In the genomic region with DNA sequence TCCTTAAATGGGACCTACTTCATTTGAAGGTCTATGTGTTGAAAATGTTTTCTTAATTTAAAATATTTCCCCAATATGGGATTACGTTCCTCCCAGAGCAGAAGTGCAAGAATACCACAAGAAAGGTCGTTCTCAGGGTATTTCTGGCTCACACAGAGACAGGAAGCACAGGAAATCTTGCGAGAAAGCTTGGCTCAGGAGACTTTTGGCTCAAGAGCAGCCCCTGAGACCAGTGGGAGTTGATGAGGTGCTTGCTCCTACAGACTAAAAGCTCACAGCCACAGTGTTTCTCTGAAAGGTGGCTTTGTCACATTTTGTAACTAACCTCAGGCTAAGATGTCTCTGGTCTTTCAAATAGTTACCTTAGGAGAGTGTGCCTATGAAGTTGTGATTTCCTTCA, we compare ENCODE assay signal across 13 mouse cellular contexts.
DNase-seq lines count a peak whose midpoint lies in the region.
"Had no signal": no experiment of that assay in that cellular context is flagged by ENCODE, and none has a peak within 500 bp of the region (broad histone marks: within the 10 kb centered on the region; RNA-seq: fewer than 3 reads in every experiment).

No protein-coding gene starts in this region.

- intact Hi-C loops in heart, postnatal 14 days (cut with DNase I): no loop called here

- no peaks in the 10 kb centered on the region for H3K36me3 ChIP-seq in heart, embryonic 10.5 days
- H3K36me3 ChIP-seq: embryonic facial prominence, embryonic 12.5 days had no signal

- no peak overlapping the region for H3K4me3 ChIP-seq in heart, embryonic 10.5 days
- no peak overlapping the region for H3K4me3 ChIP-seq in brown adipose tissue, adult 24 weeks (ENCODE audit: insufficient read depth, low read depth, low read length)
- H3K4me3 ChIP-seq: embryonic facial prominence, embryonic 12.5 days; forebrain, embryonic 13.5 days had no signal

- no peaks in the 10 kb centered on the region; the same call in 1 of the 2 replicates for H3K27me3 ChIP-seq in heart, embryonic 10.5 days (ENCODE audit: insufficient read depth, poor library complexity, severe bottlenecking)
- H3K27me3 ChIP-seq: embryonic facial prominence, embryonic 12.5 days; forebrain, embryonic 13.5 days had no signal

- peak; percentile 29 for DNase-seq in adrenal gland, adult 2 months
- DNase-seq in adrenal gland, postnatal 25 days: no peak
- DNase-seq in heart, adult 8-10 months (ENCODE audit: low spot score): peak; percentile 77
- no peak for DNase-seq in heart, embryonic 10.5 days (ENCODE audit: low spot score)
- peak; percentile 35 to 60 for DNase-seq in heart, postnatal 14 days
- no peak for DNase-seq in liver
- DNase-seq in right cerebral cortex, adult 18-20 months: no peak
- DNase-seq: cerebellum, postnatal 14 days; right cerebral cortex, postnatal 25 days had no signal

- H3K4me1 ChIP-seq in heart, embryonic 10.5 days: peaks cover 23% of the 10 kb centered on the region
- H3K4me1 ChIP-seq in brown adipose tissue, adult 24 weeks (ENCODE audit: control insufficient read depth, insufficient read depth, insufficient read length, low read length): peaks cover 13% of the 10 kb centered on the region

- no peak overlapping the region for H3K27ac ChIP-seq in heart, embryonic 10.5 days
- H3K27ac ChIP-seq in brown adipose tissue, adult 24 weeks (replicated peaks; ENCODE audit: low read depth, low read length): peak overlapping the region; percentile 58
- H3K27ac ChIP-seq: embryonic facial prominence, embryonic 12.5 days; forebrain, embryonic 13.5 days; macrophage had no signal

- H3K9me3 ChIP-seq in heart, embryonic 10.5 days: no peaks in the 10 kb centered on the region
- H3K9me3 ChIP-seq: embryonic facial prominence, embryonic 12.5 days; forebrain, embryonic 13.5 days had no signal

- WGBS in heart, embryonic 10.5 days: 52% methylated on average over 3 of the region's 3 CpGs

Comparison
In these comparisons a context has a peak if more than half of its experiments do, and no peak if none do; other contexts are left out.
1. DNase-seq: peak in adrenal gland, adult 2 months (single experiment), heart, adult 8-10 months (single experiment) and heart, postnatal 14 days (2 of 2); none in adrenal gland, postnatal 25 days (single experiment), heart, embryonic 10.5 days (single experiment), liver (single experiment) and right cerebral cortex, adult 18-20 months (single experiment).